In genomic region chr12:85747343-85747742, GRCm38 (mm10) we compare ENCODE assay signal across 9 mouse cellular contexts. TPM values are rescaled to one million over a fixed set of nuclear protein-coding genes. Genes with fewer than 3 reads are reported as not detected.
DNase-seq lines count a peak whose midpoint lies in the region; ATAC-seq and TF ChIP-seq lines count a peak whose summit lies in the region.
"Had no signal": no experiment of that assay in that cellular context is flagged by ENCODE, and none has a peak within 500 bp of the region (broad histone marks: within the 10 kb centered on the region; RNA-seq: fewer than 3 reads in every experiment).

No protein-coding gene starts in this region.

- ATAC-seq in heart, postnatal 0 days (ENCODE audit: insufficient read depth, low read depth): no peak
- ATAC-seq in neural tube, embryonic 11.5 days (ENCODE audit: insufficient read depth, low FRiP score, low TSS enrichment): no peak
- ATAC-seq in liver, embryonic 14.5 days (ENCODE audit: insufficient read depth): no peak
- no peak for ATAC-seq in stomach, postnatal 0 days (ENCODE audit: low FRiP score, low TSS enrichment)

- H3K4me1 ChIP-seq in heart, postnatal 0 days (ENCODE audit: control insufficient read depth, insufficient read depth): peaks cover 20% of the 10 kb centered on the region; the same call in 1 of the 2 replicates
- no peaks in the 10 kb centered on the region for H3K4me1 ChIP-seq in neural tube, embryonic 11.5 days (ENCODE audit: control insufficient read depth, insufficient read depth, low read length)
- H3K4me1 ChIP-seq in liver, embryonic 14.5 days (replicated peaks; ENCODE audit: control insufficient read depth in 2 of 2, insufficient read depth in 2 of 2, low read length in 1 of 2): 0 out of 4 replicates have a peak, but pooled peaks cover 0 to 2% of the 10 kb centered on the region in 2 experiments
- H3K4me1 ChIP-seq in stomach, postnatal 0 days (replicated peaks; ENCODE audit: control insufficient read depth, insufficient read depth): no peaks in the 10 kb centered on the region

- WGBS in heart, postnatal 0 days: 75% methylated on average over 10 of the region's 10 CpGs
- 89% methylated on average over 10 of the region's 10 CpGs for WGBS in neural tube, embryonic 11.5 days
- whole genome bisulfite sequencing in liver, embryonic 14.5 days (ENCODE audit: insufficient replicate concordance): 53% methylated on average over 10 of the region's 10 CpGs
- WGBS in stomach, postnatal 0 days: 80% methylated on average over 10 of the region's 10 CpGs

- no peak overlapping the region for H3K27ac ChIP-seq in heart, postnatal 0 days (ENCODE audit: low read depth)
- no peak overlapping the region for H3K27ac ChIP-seq in neural tube, embryonic 11.5 days (ENCODE audit: low read depth, low read length)
- H3K27ac ChIP-seq in liver, embryonic 14.5 days: no peak overlapping the region
- H3K27ac ChIP-seq in stomach, postnatal 0 days (replicated peaks): no peak overlapping the region

- H3K9me3 ChIP-seq in heart, postnatal 0 days (replicated peaks; ENCODE audit: control insufficient read depth, low read length): no peaks in the 10 kb centered on the region
- H3K9me3 ChIP-seq in neural tube, embryonic 11.5 days (ENCODE audit: control insufficient read depth, low read length): no peaks in the 10 kb centered on the region
- H3K9me3 ChIP-seq in liver, embryonic 14.5 days (ENCODE audit: control insufficient read depth, low read length): no peaks in the 10 kb centered on the region
- H3K9me3 ChIP-seq in stomach, postnatal 0 days (ENCODE audit: control insufficient read depth, low read length): no peaks in the 10 kb centered on the region

- no peak for TF ChIP-seq CTCF in heart, postnatal 0 days (IDR thresholded peaks at IDR 0.05; ENCODE audit: low read depth)
- no peak for TF ChIP-seq CTCF in liver, embryonic 14.5 days (IDR thresholded peaks at IDR 0.05; ENCODE audit: low read depth)
- no peak for TF ChIP-seq CTCF in stomach, postnatal 0 days (IDR thresholded peaks at IDR 0.05; ENCODE audit: low read depth)

- DNase-seq in heart, postnatal 0 days (ENCODE audit: low spot score): no peak
- no peak for DNase-seq in heart, postnatal 14 days
- DNase-seq in neural tube, embryonic 11.5 days (ENCODE audit: low spot score): no peak
- no peak for DNase-seq in neural tube, embryonic 10.5 days (ENCODE audit: extremely low spot score, low spot score)
- DNase-seq in liver, embryonic 14.5 days (ENCODE audit: low read depth in 3 of 3, low spot score in 3 of 3): no peak
- DNase-seq in stomach, postnatal 0 days (ENCODE audit: low spot score): no peak
- DNase-seq in adrenal gland, adult 18-20 months (ENCODE audit: low spot score in 2 of 2): no peak
- DNase-seq in urinary bladder, postnatal 14 days (ENCODE audit: low spot score): no peak
- DNase-seq: cerebellum, postnatal 36 days had no signal

- H3K36me3 ChIP-seq in heart, postnatal 0 days (replicated peaks; ENCODE audit: control insufficient read depth, insufficient read depth, low read length): no peaks in the 10 kb centered on the region
- H3K36me3 ChIP-seq in neural tube, embryonic 11.5 days (ENCODE audit: control insufficient read depth, insufficient read depth, low read length): no peaks in the 10 kb centered on the region
- no peaks in the 10 kb centered on the region for H3K36me3 ChIP-seq in liver, embryonic 14.5 days (replicated peaks; ENCODE audit: control insufficient read depth, insufficient read depth, low read depth)
- no peaks in the 10 kb centered on the region for H3K36me3 ChIP-seq in stomach, postnatal 0 days (ENCODE audit: control insufficient read depth, insufficient read depth, low read length)

- H3K9ac ChIP-seq in heart, postnatal 0 days (replicated peaks; ENCODE audit: low read depth, low read length): no peak overlapping the region
- H3K9ac ChIP-seq in neural tube, embryonic 11.5 days (ENCODE audit: low read length): no peak overlapping the region
- no peak overlapping the region for H3K9ac ChIP-seq in liver, embryonic 14.5 days (replicated peaks)
- H3K9ac ChIP-seq in stomach, postnatal 0 days (ENCODE audit: low read length): no peak overlapping the region

- H3K27me3 ChIP-seq in heart, postnatal 0 days (ENCODE audit: control insufficient read depth, insufficient read depth, low read length): peaks cover 5% of the 10 kb centered on the region; the same call in 1 of the 2 replicates
- 0 out of 2 replicates have a peak, but pooled peaks cover 2% of the 10 kb centered on the region for H3K27me3 ChIP-seq in neural tube, embryonic 11.5 days (ENCODE audit: control insufficient read depth, insufficient read depth, low read length)
- peaks cover 4% of the 10 kb centered on the region for H3K27me3 ChIP-seq in liver, embryonic 14.5 days (ENCODE audit: control insufficient read depth, insufficient read depth, low read length)
- H3K27me3 ChIP-seq in stomach, postnatal 0 days (ENCODE audit: control insufficient read depth, insufficient read depth, low read length): no peaks in the 10 kb centered on the region

- intact Hi-C loops in heart, postnatal 14 days (cut with DNase I): loop anchor here (2.0 kb wide), 1 partner anchor 331 kb away; the partner anchor contains the start of gene Tgfb3

- peak overlapping the region; percentile 91 for H3K4me2 ChIP-seq in heart, postnatal 0 days (ENCODE audit: low read depth, low read length)
- H3K4me2 ChIP-seq in neural tube, embryonic 11.5 days (ENCODE audit: low read depth): peak overlapping the region; percentile 59
- peak overlapping the region; percentile 69 for H3K4me2 ChIP-seq in liver, embryonic 14.5 days (ENCODE audit: low read depth)
- peak overlapping the region; percentile 99 for H3K4me2 ChIP-seq in stomach, postnatal 0 days (replicated peaks; ENCODE audit: low read depth)

- TF ChIP-seq EP300 in heart, postnatal 0 days (IDR thresholded peaks at IDR 0.05; ENCODE audit: low read depth): no peak
- TF ChIP-seq EP300 in liver, embryonic 14.5 days (IDR thresholded peaks at IDR 0.05; ENCODE audit: low read depth): no peak
- no peak for TF ChIP-seq EP300 in stomach, postnatal 0 days (optimal IDR thresholded peaks at IDR 0.05)

- peak overlapping the region; percentile 55 for H3K4me3 ChIP-seq in heart, postnatal 0 days (ENCODE audit: low read depth, low read length)
- no peak overlapping the region for H3K4me3 ChIP-seq in neural tube, embryonic 11.5 days (ENCODE audit: low read depth, low read length)
- peak overlapping the region in 1 of 2 experiments; percentile 50; a peak in 3 of 4 replicates for H3K4me3 ChIP-seq in liver, embryonic 14.5 days (ENCODE audit: insufficient read depth in 1 of 2, low read depth in 2 of 2, low read length in 2 of 2)
- no peak overlapping the region for H3K4me3 ChIP-seq in stomach, postnatal 0 days (ENCODE audit: low read depth, low read length)

RNA-seq across cellular contexts. Expression of gene Flvcr2, which starts 1.0 kb away (rescaled TPM):
- 16.2 and 28.2 TPM in 2 replicates for total RNA-seq in heart, postnatal 0 days (2014; rRNA removed; ENCODE audit: low replicate concordance)
- polyA plus RNA-seq in heart, postnatal 0 days (2015; fragmentation: Nextera tagmentation; extraction: Ambion mirVana): 7.3 and 9.7 TPM in 2 replicates
- 1 to 10 TPM; 2.6 to 2.9 TPM for total RNA-seq in heart, postnatal 14 days (2021)
- polyA plus RNA-seq in neural tube, embryonic 11.5 days (2014; fragmentation: Nextera tagmentation; extraction: Ambion mirVana): 1.4 and 1.5 TPM in 2 replicates
- polyA plus RNA-seq in liver, embryonic 14.5 days (2012; rRNA removed): 2.7 TPM in 2 replicates
- polyA plus RNA-seq in liver, embryonic 14.5 days (2014; fragmentation: Nextera tagmentation; extraction: Ambion mirVana): 3.6 TPM in 2 replicates
- polyA plus RNA-seq in stomach, postnatal 0 days (2015; fragmentation: Nextera tagmentation; extraction: Ambion mirVana): 4.1 and 4.8 TPM in 2 replicates
- total RNA-seq in adrenal gland, adult 18-20 months (2021): 1 to 10 TPM; 4.1 to 4.3 TPM
